Mouse (Mus musculus) spleen, adult 2 months (tissue): ENCODE results near the gene Odf3b.

Source experiments
- CTCF ChIP-seq: fragments of 200-500 bp; IDR thresholded peaks from 2 replicates; pipeline ENCODE4 v1.5.1; 2011; ENCODE audit warnings: mild to moderate bottlenecking, inconsistent platforms; ENCODE audit not compliant: insufficient read depth, insufficient read length, insufficient replicate concordance; ENCODE audit errors: extremely low read depth
- POLR2A ChIP-seq: fragments of 200-500 bp; IDR thresholded peaks from 2 replicates; pipeline ENCODE4 v1.6.1; 2011; ENCODE audit warnings: low read depth, low read length, inconsistent platforms

DNA sequence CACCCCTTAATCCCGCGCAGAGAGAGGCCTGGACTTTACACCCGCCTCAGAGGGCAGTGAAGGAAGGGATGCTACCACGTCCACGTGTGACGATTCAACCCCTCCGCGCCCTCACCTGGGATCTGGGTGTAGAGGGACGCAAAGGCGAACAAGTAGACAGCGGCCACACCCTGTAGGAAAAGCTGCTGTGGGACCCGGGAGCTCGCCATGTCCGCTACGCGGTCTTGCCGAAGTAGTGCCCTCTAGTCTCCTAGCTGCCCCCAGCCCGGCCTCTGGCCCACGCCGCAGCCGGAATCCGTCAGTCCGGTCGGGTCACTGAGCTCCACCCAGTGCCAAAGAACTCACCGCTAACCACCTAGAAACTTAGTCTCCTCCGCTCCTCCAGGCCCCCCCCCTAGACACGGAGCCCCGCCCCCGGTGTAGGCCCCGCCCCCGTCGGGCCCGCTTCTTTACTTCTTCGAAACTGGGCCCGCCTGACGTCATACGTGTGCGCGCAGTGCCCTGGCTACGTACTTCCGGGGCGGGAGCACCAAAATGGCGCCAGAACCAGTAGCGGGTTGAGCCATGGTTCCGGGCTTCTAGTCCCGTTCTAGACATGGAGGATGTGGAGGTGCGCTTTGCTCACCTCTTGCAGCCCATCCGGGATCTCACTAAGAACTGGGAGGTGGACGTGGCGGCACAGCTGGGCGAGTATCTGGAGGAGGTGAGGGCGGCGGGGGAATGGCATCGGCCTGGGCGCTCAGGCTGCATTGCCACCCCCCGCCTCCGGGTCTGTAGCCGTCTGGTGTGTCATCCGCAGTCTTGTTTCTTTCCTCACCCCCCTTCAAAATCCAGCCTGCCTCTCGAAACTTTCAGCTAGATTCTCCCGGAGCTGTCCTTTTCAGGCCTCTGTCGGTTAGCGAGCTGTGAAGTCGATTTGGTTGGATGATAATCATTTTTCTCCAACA is 23.6 kb downstream of the Odf3b start, which contains the start of the genes Lmf2 and Ncaph2:
- no peak for TF ChIP-seq CTCF
- peak; percentile 24; the same call in 1 of the 2 replicates for TF ChIP-seq POLR2A
